Mouse (Mus musculus): ENCODE measurements at regions not wholly inside any gene's neighbourhood (a gene's known extent, or its start where the extent isn't known, plus 50 kb on each side); places are given as distances from the start of the nearest gene placed in this dataset.

- TF ChIP-seq ELF1 (IDR thresholded peaks at IDR 0.05; ENCODE audit: low read depth, low read length) (no peak), NRF1 (IDR thresholded peaks at IDR 0.05; ENCODE audit: insufficient read depth, low read depth, low read length, poor library complexity, severe bottlenecking) (no peak), MAFK (IDR thresholded peaks at IDR 0.05; ENCODE audit: borderline replicate concordance, low read depth, low read length) (no peak), TCF12 (IDR thresholded peaks at IDR 0.05; ENCODE audit: low read depth, low read length) (no peak), POLR2AphosphoS2 (IDR thresholded peaks at IDR 0.05; ENCODE audit: low read length) (no peak), USF1 (IDR thresholded peaks at IDR 0.05; ENCODE audit: low read depth, low read length) (no peak), USF2 (IDR thresholded peaks at IDR 0.05; ENCODE audit: borderline replicate concordance in 1 of 2, insufficient read depth in 1 of 2, low read depth in 1 of 2, low read length in 2 of 2) (no peak), RCOR1 (IDR thresholded peaks at IDR 0.05; ENCODE audit: low read depth, low read length) (no peak), HCFC1 (IDR thresholded peaks at IDR 0.05; ENCODE audit: low read depth, low read length) (no peak), E2F4 (IDR thresholded peaks at IDR 0.05; ENCODE audit: borderline replicate concordance, low read depth, low read length) (no peak), EP300 (IDR thresholded peaks at IDR 0.05; ENCODE audit: low read depth in 1 of 2, low read length in 2 of 2) (no peak)
These were observed 68.4 kb downstream of the Fasl start for GRCm38 (mm10) chr1:161719876-161720275.

All from MEL (cell line).